Mouse (Mus musculus) induced T-regulatory cell, adult 2 months (primary cell): ENCODE measurements around the gene Alpl.

Experiments
- DNase-seq: peaks from one replicate; pipeline ENCODE4 v3.0.0-alpha.2; 2012; ENCODE audit warnings: low read depth

Gene Alpl

DNA sequence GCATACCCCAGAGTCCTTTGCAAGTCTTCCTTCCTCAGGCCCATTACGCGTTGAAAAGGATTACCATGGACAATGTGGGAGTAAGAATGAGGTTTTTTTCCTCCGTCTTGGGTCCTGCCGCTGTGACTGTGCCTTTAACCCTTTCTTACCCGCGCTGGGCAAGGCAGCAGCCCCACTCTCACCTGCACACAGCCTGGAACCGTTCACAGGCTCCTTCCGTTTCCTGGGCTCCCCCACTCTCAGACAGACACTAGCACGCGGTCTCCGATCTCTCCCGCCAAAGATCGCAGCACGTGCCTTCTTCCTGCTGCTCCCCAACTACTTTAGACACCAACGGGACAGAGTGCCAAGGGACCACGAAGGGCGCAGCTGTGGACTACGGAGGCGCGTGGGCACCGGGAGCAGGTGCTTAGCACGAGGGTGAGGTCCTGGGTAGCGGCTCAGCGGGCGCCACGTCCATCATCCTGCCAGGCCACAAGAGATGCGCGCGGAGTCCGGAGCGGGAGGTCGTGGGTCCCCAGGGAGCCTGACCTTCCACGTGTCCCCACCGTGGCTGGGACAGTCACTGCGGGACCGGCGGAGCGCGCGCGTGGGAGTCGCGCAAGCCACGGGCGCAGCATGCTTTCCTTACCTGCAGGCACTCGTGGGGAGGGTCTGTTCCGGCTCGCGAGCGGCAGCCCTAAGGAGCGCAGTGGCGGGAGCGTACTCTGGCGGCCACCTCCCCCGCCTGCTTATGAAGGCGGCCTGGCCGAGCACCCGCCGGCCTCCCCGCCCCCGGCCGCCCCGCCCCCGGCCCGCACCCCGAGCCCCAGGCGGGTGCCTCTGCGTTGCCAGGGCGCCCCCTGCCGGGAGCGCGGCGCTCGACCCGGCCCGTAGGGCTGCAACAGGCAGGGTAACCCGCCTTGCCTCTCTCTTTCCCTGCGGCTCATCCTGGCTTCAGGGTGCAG lies at the start of gene Alpl:
Alpl (minus strand) TSS at position 774 of the 947 bp plus-strand sequence.
- peak; percentile 54 for DNase-seq

DNA sequence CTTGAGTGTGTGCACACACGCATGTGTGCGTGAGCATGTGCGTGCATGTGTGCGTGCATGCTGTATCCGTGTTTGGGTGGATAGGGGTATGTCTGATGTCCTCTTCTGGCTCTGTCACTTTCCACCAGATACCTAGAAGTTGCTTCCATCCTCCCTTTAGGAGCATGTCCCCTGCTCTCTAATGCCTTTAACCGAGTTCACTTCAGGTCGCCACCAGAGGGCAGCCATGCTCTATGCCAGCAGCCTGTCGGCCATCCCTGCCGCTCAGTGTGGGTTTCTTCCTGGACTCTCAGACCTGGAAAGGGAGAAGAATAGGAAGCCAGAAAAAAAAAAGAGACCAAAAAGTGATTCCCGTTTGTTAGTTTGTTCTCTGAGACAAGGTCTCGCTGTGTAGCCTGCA lies 48.5 kb upstream of the Alpl start:
- peak; percentile 73 for DNase-seq

DNA sequence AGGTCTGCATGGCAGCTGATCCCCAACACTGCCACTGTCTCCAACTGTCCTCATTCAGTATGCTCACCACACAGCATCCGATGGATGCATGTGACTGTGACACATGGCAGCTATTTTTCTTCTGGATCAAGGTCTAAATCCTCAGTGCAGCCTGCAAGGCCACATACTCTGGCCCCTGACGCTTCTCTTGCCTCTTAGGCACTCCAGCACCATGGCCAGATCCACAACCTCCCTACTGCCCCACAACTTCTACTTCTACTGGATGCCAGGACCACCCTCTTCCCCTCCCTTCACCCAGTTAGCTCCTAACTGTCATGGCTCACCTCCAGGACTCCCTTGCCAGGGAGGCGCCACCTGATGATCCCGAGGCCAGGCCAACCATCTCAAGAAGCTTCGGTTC lies 43.3 kb upstream of the Alpl start:
- DNase-seq: no peak

DNA sequence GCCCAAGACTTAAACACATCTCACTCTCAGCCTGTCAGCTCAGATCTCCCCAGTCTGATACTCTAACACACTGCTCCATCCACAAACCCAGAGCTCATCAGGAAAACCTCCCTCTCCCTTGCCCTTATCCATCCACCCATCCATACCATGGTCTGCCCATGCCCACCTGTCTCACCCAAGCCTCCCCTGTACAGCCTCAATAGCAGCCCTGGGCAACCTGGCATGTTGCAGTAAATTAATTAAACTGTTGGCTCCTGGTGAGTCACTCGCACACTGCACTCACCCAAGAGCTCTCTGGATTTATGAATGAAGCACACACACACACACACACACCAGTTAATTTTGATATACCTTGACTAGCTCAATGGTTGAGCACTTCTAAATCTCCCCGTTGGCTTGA lies 42.6 kb upstream of the Alpl start:
- no peak for DNase-seq

DNA sequence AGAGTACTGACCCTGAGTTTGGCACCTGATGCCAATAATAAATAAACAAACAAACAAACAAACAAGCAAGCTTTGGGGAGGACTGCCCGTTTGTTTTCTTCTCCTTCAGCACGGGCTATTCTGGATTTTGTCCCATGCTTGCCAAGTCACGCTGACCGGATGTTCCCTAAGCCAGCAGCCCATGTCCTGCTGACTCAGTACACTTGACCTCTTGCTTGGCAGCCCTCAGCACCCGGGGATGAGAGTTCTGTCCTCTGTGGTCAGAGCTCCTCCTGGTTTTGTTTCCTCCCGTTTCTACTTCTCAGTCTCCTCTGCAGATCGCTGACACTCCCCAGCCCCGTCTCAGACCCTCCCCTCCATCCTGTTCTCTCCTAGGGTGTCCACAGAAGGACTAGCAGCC lies 41.6 kb upstream of the Alpl start:
- no peak for DNase-seq

DNA sequence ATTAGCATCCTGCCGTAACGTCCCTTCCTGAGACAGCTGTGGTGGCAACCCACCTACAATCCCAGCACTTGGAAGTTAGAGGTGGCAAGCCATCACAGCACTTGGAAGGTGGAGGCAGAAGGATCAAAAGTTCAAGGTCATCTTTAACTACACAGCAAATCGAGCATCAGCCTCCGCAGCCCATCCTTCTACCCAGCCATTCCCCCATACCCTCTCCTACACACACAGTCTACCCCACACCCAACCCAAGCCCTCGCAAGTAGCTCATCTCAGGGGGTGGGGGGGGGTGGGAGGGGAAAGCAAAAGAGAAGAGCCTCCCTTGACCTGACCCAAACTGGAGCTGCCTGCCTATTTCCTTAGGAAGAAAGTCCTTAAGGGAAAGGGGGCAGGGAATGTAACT lies 40.6 kb upstream of the Alpl start:
- no peak for DNase-seq

DNA sequence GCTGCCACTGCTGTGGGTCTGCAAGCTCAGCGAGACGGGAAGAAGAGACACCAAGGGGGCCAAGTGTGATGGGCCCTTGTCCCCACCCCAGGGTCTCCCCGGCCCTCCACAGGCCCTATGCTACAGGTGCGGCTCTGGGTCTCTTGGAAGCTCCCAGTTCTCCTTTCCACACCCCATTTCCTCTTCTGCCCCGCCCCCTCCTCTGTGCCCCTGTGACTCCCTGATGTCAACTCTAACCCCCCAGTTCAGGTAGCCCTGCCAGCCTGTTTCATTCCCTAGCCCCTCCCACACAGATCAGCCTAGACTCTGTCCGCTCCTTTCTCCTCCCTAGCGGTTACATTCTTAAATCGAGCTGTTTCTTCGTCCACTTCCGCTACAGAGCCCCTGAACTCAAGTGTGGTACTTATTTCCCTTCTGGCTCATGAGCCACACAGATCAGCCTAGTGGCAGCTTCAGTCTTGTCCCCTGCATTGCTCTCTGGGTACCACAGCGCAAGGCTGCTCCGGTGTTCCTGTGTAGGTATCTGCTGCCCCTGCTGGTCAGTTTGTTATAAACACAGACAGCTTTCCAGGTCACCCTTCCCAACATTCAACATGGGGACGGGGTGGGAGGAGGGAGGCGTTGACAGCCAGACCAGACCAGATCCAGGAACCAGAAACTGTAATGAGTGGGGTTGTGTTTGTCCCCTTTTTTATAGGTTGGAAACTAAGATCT lies 39.6 kb upstream of the Alpl start:
- peak; percentile 72 for DNase-seq

DNA sequence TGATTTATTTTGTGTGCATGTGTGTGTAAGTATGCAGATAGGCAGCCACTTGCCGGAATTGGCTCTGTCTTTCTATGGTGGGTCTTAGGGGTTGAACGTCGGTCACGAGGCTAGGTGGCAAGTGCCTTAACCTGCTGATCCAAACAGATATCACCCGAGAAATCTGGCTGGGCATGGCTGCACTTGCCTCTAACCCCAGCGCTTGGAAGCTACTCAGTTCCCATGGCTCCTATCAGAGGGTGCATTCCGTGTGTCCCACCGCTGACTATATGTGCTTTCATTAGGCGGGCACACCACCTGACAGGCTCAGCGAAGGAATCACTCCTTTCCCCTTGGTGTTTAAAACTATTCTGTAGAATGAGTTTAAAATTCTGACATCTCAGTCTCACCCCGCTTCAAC lies 35.4 kb upstream of the Alpl start:
- no peak for DNase-seq

DNA sequence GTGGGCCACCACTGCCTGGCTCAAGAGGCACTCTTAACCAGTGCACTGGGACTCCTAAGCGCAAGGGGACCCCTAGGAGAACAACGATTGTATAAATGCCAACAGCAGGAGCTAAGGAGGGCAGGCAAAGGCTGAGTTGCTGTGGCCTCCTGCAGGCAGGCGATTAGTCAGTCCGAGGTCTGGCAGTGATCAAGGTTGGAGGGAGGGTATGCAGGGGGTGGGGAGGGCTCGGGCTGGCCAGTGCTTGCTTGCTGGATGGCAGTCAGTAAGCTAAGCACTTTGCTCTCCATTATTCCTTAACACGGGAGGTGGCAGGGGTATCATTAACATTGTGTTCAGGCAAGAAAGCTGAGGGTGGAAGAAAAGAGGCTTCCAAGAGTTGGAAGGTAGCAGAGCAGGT lies 34.2 kb upstream of the Alpl start:
- no peak for DNase-seq

DNA sequence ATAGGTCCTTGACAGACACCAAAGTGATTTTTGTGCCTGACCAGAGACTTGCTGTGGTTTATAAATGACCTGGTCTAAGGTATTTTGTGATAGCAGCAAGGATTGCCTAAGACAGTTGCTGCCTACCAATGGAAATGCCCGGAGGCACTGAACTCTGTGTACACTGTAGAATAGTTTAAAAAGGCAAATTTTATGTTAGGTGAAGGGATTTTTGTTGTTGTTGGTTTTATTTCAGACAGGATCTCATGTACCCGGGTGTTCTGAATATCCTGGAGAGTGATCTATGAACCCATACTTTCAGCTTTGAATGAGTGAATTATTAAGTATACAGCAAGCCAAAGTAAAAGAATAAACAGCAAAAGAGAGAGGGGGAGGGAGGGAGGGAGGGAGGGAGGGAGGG lies 28.7 kb upstream of the Alpl start:
- no peak for DNase-seq

DNA sequence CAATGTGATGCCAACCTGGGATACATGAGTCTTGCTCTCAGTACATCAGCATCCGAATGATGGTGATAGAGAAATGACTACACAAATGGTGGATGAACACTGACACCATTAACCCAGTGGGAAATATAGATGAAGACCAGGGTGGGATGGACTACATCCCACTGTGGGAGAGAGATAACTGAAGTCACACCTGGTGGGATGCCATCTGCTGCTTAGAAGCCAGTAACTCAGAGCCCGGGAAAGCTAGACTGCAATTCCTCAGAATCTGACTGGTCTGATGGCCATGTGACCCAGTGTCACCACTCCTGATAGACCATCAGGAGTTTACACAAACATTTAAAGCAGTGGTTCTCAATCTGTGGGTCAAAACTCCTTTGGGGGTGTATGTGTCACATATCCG lies 27.4 kb upstream of the Alpl start:
- no peak for DNase-seq

DNA sequence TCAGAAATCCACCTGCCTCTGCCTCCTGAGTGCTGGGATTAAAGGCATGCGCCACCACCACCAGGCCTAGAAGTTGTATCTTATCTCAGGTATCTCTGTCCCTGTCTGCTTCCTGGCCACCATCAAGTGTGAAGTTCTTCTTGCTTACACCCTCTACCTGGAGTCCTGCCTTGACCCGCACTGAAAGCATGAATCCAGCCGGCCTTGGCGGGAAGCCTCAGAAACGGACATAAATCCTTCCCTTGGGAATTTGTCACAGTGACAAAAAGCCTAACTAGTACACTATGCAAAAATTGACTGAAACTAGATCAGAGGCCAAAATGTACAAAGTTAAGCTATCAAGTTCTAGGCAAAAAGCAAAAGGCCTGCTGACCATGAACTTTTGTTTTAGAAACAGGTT lies 26.4 kb upstream of the Alpl start:
- no peak for DNase-seq

DNA sequence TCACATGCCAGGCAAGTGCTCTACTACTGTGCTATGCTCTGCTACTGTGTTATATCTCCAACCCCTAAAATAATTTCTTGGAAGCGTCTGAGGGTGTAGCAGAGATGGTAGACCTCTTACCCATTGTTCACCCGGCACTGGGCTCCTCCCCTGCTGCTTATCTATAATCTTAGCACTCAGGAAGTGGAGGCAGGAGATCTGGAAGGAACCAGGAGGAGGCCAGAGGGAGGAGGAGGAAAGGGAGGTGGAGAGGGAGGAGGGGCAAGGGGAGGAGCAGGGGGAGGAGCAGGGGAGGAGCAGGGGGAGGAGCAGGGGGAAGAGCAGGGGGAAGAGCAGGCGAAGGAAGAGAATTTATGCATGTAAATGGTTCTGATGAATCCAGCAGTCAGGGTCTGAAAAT lies 24.5 kb upstream of the Alpl start:
- DNase-seq: no peak

DNA sequence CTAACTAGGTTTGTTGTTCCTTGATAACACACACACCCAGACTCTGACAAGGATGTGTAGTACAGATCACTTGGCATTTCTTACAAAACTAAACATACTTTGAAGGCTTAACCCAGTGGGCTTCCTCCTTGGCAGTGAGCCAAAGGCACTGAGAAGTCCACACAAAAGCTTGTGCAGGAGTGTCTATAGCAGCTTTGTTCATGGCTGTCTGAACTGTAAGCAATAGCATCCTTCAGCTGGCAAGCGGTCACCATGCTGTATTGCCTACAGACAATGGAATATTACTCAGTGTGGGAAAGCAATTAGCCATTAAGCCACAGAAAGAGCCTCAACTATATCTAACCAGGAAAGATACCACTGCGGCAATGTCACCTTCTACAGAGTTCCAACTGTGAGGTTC lies 23.3 kb upstream of the Alpl start:
- DNase-seq: no peak

DNA sequence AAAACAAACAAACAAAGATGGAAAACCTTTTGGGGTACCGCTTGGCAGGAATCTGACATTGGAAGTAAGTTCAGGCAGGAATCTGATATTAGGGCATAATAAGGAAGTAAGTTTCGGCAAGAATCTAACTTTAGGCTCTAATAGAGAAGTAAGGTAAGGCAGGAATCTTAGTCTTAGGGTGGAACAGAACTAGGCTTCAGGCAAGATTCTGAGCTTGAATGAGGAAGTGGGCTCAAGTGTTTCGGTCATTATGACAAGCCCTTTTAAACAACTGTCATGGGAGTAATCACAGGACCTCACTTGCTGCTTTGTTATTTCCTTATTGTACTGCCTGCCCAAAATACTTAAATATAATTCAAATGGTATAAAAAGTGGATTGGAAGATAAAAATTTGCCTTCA lies 22.2 kb upstream of the Alpl start:
- no peak for DNase-seq

DNA sequence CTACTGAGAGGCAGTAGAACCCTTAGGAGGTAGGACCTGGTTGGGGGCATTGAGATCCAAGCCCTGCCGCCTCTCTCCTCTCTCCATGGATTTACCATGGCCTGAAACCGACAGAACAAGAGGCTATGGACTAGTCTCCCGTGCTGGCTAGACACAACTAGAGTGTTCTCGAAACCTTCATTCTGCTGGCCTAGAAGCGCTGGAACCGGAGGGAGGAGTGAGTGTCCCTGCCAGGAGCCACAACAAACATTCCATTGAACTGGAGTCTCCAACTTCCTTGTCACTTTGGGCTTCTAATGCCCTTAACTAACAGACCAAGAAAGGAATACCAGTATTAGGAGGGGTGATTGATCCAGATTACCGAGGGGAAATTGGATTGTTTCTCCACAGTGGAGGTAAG lies 20.0 kb upstream of the Alpl start:
- DNase-seq: no peak

DNA sequence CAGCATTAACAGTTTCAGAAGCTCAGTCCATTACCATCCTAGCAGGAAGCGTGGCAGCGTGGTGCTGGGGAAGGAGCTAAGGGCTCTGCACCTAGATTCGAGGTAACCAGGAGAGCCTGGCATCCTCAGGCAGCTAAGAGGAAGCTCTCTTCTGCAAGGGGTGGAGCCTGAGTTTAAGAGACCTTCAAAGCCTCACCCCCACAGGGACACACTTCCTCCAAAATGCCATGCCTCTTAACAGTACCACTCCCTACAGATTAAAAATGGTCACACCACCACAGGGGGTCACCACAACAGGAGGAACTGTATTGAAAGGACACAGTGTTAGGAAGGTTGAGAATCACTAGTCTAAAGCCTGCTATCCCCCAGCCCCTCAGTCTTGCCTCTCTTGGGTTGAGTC lies 19.3 kb upstream of the Alpl start:
- no peak for DNase-seq

DNA sequence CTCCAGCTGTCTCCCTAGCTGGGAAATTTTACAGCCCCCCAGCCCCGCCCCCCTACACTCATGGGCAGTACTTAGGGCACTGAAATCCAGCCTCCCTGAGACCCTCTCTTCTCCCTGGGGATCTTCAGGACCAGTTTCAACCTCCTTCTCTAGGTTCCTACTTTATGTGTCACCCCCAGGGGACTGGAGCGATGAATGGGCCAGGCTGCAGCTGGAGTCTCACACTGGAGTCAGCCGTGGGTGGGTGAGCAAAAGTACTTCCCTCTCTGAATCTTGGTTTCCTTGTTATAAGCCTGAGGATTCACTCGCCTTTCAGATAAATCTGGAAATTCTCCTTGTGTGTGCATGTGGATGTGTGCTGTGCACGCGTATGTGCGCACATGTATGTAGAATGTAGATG lies 18.0 kb upstream of the Alpl start:
- DNase-seq: no peak

DNA sequence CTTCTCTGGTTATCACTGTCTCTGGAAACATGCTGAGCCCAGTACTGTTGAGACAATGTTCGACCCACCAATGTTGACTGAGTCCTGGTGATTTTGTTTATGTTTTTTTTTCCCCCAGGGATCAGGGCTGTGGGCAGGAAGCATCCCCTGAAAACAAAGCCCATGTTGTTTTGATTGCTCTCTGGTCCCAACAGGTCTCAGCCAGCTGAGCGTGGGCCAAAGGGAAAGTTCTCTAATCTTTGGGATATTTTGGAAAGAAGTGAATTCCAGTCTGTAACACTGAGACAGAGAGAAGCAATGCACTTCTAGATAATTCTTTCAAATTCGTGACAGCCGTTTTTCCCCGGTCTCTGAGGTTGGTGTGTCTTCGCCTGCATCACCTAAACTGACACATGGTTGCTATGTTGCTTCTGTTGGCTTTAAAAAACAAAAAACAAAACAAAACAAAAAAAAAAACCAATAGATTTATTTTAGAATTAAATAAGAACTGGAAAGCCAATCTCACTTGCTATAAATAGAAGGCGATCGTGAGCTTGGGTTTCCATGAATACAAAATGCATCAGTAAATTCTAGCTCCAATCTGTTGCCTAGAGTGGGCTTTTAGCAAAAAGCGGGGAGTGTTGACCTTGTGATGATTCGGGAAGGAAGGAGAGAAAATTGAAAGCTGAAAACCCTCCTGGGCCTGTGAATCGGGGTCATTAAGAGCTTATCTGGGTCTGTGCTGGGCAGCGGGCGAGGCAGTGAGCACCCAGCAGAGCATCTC lies 16.9 kb upstream of the Alpl start:
- DNase-seq: no peak

DNA sequence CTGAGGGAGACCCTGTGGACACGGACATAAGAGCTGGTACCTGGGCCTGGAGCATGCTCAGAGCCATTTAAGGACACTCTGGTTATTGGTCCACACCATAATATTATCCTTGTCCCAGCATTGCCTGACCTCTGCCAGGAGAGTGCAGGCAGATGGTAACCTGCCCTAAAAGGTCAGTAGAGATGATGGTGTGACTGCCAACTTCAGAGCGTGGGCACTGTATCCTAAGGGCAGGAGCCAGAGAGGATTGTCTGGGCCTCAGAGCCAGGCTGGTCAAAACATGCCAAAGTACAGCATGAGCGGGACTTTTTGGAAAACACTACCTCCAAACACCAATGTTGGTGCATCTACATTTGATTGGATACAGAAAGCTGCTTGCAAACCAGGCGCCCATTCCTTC lies 13.8 kb upstream of the Alpl start:
- DNase-seq: no peak

DNA sequence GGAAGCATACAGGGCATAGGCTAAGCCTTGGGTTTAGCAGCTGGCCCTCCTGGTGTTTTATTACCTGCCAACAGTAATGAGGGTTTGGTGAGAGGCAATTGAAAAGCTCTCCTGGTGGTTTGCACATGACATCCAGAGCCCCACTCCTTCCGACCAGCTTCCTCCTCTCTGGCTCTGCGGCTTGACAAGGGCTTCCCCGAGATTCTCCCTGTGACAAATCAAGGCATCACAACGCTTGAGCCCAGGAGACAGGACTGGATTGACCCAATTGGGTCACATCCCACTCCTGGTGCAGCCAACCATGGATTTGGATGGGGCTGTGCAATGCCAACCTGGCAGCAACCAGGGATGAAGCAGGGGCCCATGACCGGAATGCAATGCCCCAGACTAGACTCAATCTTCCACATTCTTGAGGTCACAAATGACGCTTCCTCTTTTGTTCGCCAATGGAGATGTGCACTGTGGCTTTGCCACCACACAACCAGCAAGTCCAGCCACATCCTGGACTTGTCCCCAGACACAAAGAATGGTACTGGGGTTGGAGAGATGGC lies 11.2 kb upstream of the Alpl start:
- no peak for DNase-seq

DNA sequence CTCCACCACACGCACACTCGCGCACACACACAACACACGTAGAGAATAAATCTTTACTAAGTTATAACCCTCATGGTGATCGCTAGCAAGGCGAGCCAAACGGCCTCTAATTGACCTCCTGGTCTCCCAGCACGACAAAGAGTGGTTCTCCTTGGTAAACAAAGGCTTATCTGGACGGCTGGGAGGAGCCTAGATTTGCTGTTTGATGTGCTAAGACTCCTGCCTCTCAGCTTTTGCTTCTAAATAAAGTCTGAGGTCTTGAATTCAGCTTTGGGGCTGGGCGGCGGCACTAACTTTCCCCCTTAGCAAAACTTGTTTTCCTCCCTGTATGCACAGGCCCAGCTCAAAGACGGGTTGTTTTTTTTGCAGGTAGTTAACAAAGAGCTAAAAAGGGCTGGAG lies 5.0 kb upstream of the Alpl start:
- no peak for DNase-seq

DNA sequence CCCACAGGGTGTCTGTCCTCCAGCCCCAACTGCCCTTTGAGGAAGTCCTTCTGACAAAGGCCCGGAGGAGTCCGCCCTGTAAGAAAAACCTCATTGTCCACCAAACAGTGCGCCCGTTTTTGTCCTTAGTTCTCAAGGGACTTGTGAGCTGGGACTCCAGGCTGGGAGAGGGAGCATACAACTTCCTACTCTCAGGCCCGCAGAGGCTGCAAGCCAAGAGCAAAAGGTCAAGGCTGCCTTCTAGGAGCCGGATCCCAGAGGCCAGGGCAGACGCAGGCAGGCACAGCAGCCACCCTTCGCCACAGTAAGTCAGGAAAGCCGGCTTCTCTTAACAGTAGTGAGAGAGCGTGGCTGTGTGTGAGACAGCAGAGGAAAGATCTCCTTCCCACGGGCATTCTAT lies 4.1 kb upstream of the Alpl start:
- no peak for DNase-seq
